Mouse (Mus musculus): ENCODE data around the gene Olfr532.

- TF ChIP-seq CTCF (IDR thresholded peaks at IDR 0.05; ENCODE audit: low read depth, low read length) (no peak), POLR2A (IDR thresholded peaks at IDR 0.05; ENCODE audit: borderline replicate concordance, low read depth, low read length) (no peak)
These were observed 47.1 kb downstream of the Olfr532 start for GRCm38 (mm10) chr7:140374300-140374699.

All from bone marrow macrophage, adult 2 months (primary cell).